Mouse (Mus musculus) testis, adult 2 months (tissue): ENCODE measurements around the gene Fkbp1a.

Experiments
- CTCF ChIP-seq: fragments of 200-500 bp; IDR thresholded peaks from 2 replicates; pipeline ENCODE4 v1.5.1; 2012; ENCODE audit warnings: low read depth, mild to moderate bottlenecking, inconsistent platforms, low read length, moderate library complexity; ENCODE audit not compliant: control insufficient read depth, insufficient read depth, insufficient replicate concordance
- POLR2A ChIP-seq: fragments of 200-500 bp; IDR thresholded peaks from 2 replicates; pipeline ENCODE4 v1.6.1; 2012; ENCODE audit warnings: low read depth, mild to moderate bottlenecking, inconsistent platforms, low read length, moderate library complexity; ENCODE audit not compliant: control insufficient read depth

DNA sequence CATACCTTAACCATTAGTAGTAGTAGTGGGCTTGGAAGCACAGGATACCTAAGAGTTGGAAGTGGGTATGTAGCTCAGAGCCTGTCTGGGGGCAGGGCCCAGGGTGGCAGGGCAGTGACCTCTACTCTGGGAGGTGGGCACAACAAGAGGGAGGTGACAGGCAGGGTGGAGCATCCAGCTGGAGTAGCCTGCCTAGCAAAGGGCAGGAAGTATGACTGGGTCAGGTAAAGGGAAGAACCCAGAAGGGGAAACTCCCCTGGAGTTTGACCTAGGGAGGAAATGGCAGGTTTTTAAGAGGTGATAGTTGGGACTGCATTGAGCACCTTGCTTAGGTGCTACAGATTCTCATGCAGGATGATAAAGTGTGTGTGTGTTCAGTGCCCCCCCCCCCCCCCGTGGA, 38.7 kb downstream of the Fkbp1a start:
- no peak for TF ChIP-seq POLR2A
- no peak for TF ChIP-seq CTCF
